Mouse (Mus musculus) midbrain, embryonic 16.5 days (tissue): ENCODE measurements around the gene Abat. TPM values are rescaled to one million over a fixed set of nuclear protein-coding genes. Genes with fewer than 3 reads are reported as not detected.

Experiments
- ATAC-seq: fragments of 200-750 bp; cut with Nextera tagmentation; 2 replicates; pipeline ENCODE4 v1.8.0; 2017; ENCODE audit warnings: moderate TSS enrichment
- H3K27ac ChIP-seq: fragments of 300-500 bp; sonication (generic); 2 replicates; pipeline ENCODE4 v1.5.1; 2014; ENCODE audit warnings: mild to moderate bottlenecking, low read length, mixed read lengths
- H3K27me3 ChIP-seq: fragments of 300-500 bp; sonication (generic); 2 replicates; pipeline ENCODE4 v1.6.1; 2014; ENCODE audit warnings: low read depth, low read length, mixed read lengths; ENCODE audit not compliant: control insufficient read depth, insufficient read depth
- H3K36me3 ChIP-seq: fragments of 300-500 bp; sonication (generic); 2 replicates; pipeline ENCODE4 v1.6.1; 2014; ENCODE audit warnings: mild to moderate bottlenecking, low read length, moderate library complexity, mixed read lengths; ENCODE audit not compliant: control insufficient read depth, insufficient read depth
- H3K4me1 ChIP-seq: fragments of 300-500 bp; sonication (generic); 2 replicates; pipeline ENCODE4 v1.6.1; 2014; ENCODE audit warnings: mild to moderate bottlenecking, low read length, mixed read lengths; ENCODE audit not compliant: control insufficient read depth, insufficient read depth
- H3K4me2 ChIP-seq: fragments of 300-500 bp; sonication (generic); 2 replicates; pipeline ENCODE4 v1.6.1; 2014; ENCODE audit warnings: mild to moderate bottlenecking, low read length, mixed read lengths
- H3K4me3 ChIP-seq: fragments of 300-500 bp; sonication (generic); 2 replicates; pipeline ENCODE4 v1.5.1; 2014; ENCODE audit warnings: low read depth, mild to moderate bottlenecking, low read length, moderate library complexity, mixed read lengths
- H3K9ac ChIP-seq: fragments of 300-500 bp; sonication (generic); 2 replicates; pipeline ENCODE4 v1.6.1; 2014; ENCODE audit warnings: low read depth, low read length, mixed read lengths
- H3K9me3 ChIP-seq: fragments of 300-500 bp; sonication (generic); replicated peaks from 2 replicates; pipeline ENCODE4 v1.6.1; 2014; ENCODE audit warnings: mild to moderate bottlenecking, low read length, mixed read lengths; ENCODE audit not compliant: control insufficient read depth, poor library complexity, severe bottlenecking
- WGBS: fragments of 180-500 bp; shearing (Covaris S2); extraction: QIAGEN DNeasy Blood & Tissue Kit; methylation state at CpG from one replicate; pipeline ENCODE4 v1.1.7; 2014; 5-methylcytosine and 5-hydroxymethylcytosine counted together
- polyA plus RNA-seq: library from polyadenylated mRNA; unstranded; fragments of >200 nt; fragmentation: Nextera tagmentation; extraction: Ambion mirVana; gene quantifications from 2 replicates; pipeline ENCODE4 v1.2.1, GENCODE M21; 2015

Abat gene
- polyA plus RNA-seq, 1 experiment from 2014 or later = 76.8 TPM

- no peak overlapping the region for H3K4me3 ChIP-seq
- no peak overlapping the region for H3K4me2 ChIP-seq
- H3K27ac ChIP-seq = no peak overlapping the region
- H3K27me3 ChIP-seq = no peaks in the 10 kb centered on the region
- 82% methylated on average over 7 of the region's 7 CpGs for WGBS
- ATAC-seq = no peak
- no peaks in the 10 kb centered on the region for H3K36me3 ChIP-seq
- peaks cover 16% of the 10 kb centered on the region for H3K4me1 ChIP-seq
- H3K9ac ChIP-seq = no peak overlapping the region
- H3K9me3 ChIP-seq = no peaks in the 10 kb centered on the region
Measured at GRCm38 (mm10) chr16:8525877-8526276, 12.6 kb downstream of the Abat start.

DNA sequence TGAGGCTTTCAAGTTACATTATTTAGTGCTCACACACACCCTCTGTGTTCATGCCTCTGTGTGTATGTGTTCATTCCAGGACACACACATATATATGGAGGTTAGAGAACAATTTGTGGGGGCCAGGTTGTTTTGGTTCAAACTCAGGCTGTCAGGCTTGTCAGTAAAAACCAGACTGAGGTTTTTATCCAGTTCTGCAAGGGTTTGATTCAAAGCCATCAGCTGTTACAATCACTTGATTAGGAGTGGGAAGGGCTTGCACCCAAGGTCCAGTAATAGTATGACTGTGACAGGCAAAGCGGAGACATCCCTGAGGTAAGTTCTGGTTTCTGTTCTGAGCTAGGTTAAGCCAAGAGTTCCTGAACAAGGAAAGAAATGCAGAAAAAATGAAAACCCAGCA lies 16.2 kb downstream of the Abat start:
- Histone ChIP-seq H3K4me1 (peaks cover 3% of the 10 kb centered on the region), H3K27me3 (no peaks in the 10 kb centered on the region), H3K4me3 (no peak overlapping the region), H3K4me2 (no peak overlapping the region), H3K9me3 (no peaks in the 10 kb centered on the region), H3K9ac (no peak overlapping the region), H3K36me3 (no peaks in the 10 kb centered on the region), H3K27ac (no peak overlapping the region)
- 100% methylated on average over 1 of the region's 1 CpGs for WGBS
- no peak for ATAC-seq

DNA sequence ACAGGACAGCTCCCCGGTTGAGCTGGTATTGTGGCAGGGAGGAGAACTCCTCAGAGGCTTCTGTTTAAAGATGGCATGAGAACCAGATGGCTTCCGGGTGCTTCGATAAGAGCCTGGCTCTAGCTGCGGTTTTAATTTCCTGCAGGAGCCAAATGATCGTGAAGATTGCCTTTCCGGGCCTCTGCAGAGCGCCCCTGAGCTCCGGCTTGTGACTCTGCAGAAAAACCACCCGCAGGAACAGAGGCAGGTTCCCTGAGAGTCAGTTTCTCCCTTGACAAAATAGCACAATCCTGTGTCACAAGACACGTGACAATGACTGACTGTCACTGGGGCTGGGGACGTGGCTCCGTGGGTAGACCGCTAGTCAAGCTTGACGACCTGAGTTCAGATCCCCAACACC lies 16.8 kb downstream of the Abat start:
- 80% methylated on average over 14 of the region's 14 CpGs for WGBS
- Histone ChIP-seq H3K4me1 (no peaks in the 10 kb centered on the region), H3K27ac (no peak overlapping the region), H3K9ac (no peak overlapping the region), H3K36me3 (no peaks in the 10 kb centered on the region), H3K9me3 (no peaks in the 10 kb centered on the region), H3K27me3 (no peaks in the 10 kb centered on the region), H3K4me3 (no peak overlapping the region), H3K4me2 (no peak overlapping the region)
- no peak for ATAC-seq

GRCm38 (mm10) chr16:8532461-8532860 lies 19.2 kb downstream of the Abat start:
- H3K4me3 ChIP-seq = no peak overlapping the region
- H3K36me3 ChIP-seq = no peaks in the 10 kb centered on the region
- H3K27me3 ChIP-seq = no peaks in the 10 kb centered on the region
- H3K9ac ChIP-seq = no peak overlapping the region
- H3K27ac ChIP-seq = no peak overlapping the region
- H3K4me2 ChIP-seq = no peak overlapping the region
- no peak for ATAC-seq
- H3K9me3 ChIP-seq = no peaks in the 10 kb centered on the region
- WGBS = 94% methylated on average over 9 of the region's 9 CpGs
- H3K4me1 ChIP-seq = no peaks in the 10 kb centered on the region

GRCm38 (mm10) chr16:8532894-8533293 lies 19.7 kb downstream of the Abat start:
- H3K27me3 ChIP-seq = no peaks in the 10 kb centered on the region
- H3K36me3 ChIP-seq = no peaks in the 10 kb centered on the region
- no peak overlapping the region for H3K9ac ChIP-seq
- H3K4me2 ChIP-seq = no peak overlapping the region
- no peak for ATAC-seq
- no peak overlapping the region for H3K4me3 ChIP-seq
- no peak overlapping the region for H3K27ac ChIP-seq
- H3K9me3 ChIP-seq = no peaks in the 10 kb centered on the region
- no peaks in the 10 kb centered on the region for H3K4me1 ChIP-seq
- 65% methylated on average over 7 of the region's 7 CpGs for WGBS

DNA sequence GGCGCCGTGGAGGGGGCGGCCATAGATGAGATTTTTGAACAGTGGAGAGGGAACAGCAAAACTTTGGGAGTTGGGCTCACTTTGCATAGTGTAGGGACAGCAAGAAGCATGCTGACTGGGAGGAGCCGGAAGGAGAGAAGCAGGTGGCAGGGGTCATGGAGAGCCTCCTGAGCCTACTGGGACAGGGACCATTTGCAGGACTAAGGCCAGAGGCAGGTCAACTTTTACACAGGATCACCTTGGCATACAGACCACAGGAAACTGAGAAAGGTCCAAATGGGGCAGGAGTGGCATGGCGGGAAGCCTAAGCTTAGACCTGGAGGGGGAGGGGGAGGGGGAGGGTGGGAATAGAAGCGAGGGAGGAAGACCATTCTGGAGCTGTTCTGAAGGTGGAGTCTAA lies 20.2 kb downstream of the Abat start:
- WGBS = 91% methylated on average over 6 of the region's 6 CpGs
- Histone ChIP-seq H3K27me3 (no peaks in the 10 kb centered on the region), H3K27ac (no peak overlapping the region), H3K4me1 (peaks cover 1% of the 10 kb centered on the region), H3K36me3 (no peaks in the 10 kb centered on the region), H3K4me3 (no peak overlapping the region), H3K9me3 (no peaks in the 10 kb centered on the region), H3K9ac (no peak overlapping the region), H3K4me2 (no peak overlapping the region)
- no peak for ATAC-seq

GRCm38 (mm10) chr16:8534466-8535200 lies 21.4 kb downstream of the Abat start:
- Histone ChIP-seq H3K4me3 (no peak overlapping the region), H3K4me2 (no peak overlapping the region), H3K4me1 (peaks cover 12% of the 10 kb centered on the region), H3K27ac (no peak overlapping the region), H3K9me3 (no peaks in the 10 kb centered on the region), H3K9ac (no peak overlapping the region), H3K36me3 (no peaks in the 10 kb centered on the region), H3K27me3 (no peaks in the 10 kb centered on the region)
- 88% methylated on average over 11 of the region's 11 CpGs for WGBS
- no peak for ATAC-seq

DNA sequence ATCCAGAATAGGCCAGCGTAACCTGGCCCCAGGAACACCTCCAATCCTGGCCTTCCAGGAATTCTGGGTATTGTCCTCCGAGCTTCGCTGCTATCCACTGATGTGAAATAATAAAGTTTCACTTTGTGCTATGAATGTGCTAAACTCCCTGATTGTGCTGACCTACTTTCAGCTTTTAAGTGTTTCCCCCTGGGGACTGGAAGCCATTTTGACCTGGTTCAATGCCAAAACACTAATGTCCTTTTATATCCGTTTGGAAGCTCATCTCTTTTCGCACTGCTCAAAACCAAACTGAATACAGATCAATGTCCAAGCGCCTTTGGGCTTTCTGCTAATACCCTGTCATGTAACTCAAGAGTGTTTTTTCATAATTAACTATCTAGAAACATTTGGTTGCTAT lies 22.2 kb downstream of the Abat start:
- H3K27me3 ChIP-seq = no peaks in the 10 kb centered on the region
- ATAC-seq = no peak
- no peak overlapping the region for H3K27ac ChIP-seq
- no peak overlapping the region for H3K9ac ChIP-seq
- H3K4me2 ChIP-seq = no peak overlapping the region
- H3K4me1 ChIP-seq = peaks cover 19% of the 10 kb centered on the region
- WGBS = 72% methylated on average over 6 of the region's 6 CpGs
- no peaks in the 10 kb centered on the region for H3K9me3 ChIP-seq
- no peak overlapping the region for H3K4me3 ChIP-seq
- no peaks in the 10 kb centered on the region for H3K36me3 ChIP-seq

GRCm38 (mm10) chr16:8539150-8539865 lies 26.1 kb downstream of the Abat start:
- peak; percentile 90 for ATAC-seq
- no peak overlapping the region for H3K9ac ChIP-seq
- no peak overlapping the region for H3K4me3 ChIP-seq
- H3K27me3 ChIP-seq = no peaks in the 10 kb centered on the region
- 14% methylated on average over 9 of the region's 9 CpGs for WGBS
- peak overlapping the region; percentile 80 for H3K27ac ChIP-seq
- peak overlapping the region; percentile 23; the same call in 1 of the 2 replicates for H3K4me2 ChIP-seq
- no peaks in the 10 kb centered on the region for H3K9me3 ChIP-seq
- H3K4me1 ChIP-seq = peaks cover 28% of the 10 kb centered on the region
- no peaks in the 10 kb centered on the region for H3K36me3 ChIP-seq
